Mouse (Mus musculus) MEL (cell line): ENCODE measurements at regions not wholly inside any gene's neighbourhood (a gene's known extent, or its start where the extent isn't known, plus 50 kb on each side); places are given as distances from the start of the nearest gene placed in this dataset.

ENCODE experiments used
- DNase-seq: peaks from one replicate; pipeline ENCODE4 v3.0.0; 2011; ENCODE audit warnings: low read depth, low spot score
- H3K27ac ChIP-seq: 2 replicates; pipeline ENCODE4 v1.5.1; 2012; ENCODE audit warnings: low read depth, mild to moderate bottlenecking, control low read depth, low read length, moderate library complexity; ENCODE audit not compliant: control insufficient read depth
- H3K27me3 ChIP-seq, 2 experiments: fragments of 150-350 bp in 1 of 2; sonication (generic) in 1 of 2; 2 replicates each; pipeline ENCODE4 v1.6.1; 2012; ENCODE audit warnings: low read length in 2 of 2, mild to moderate bottlenecking in 2 of 2, improper control_type of control experiment in 1 of 2, moderate library complexity in 1 of 2; ENCODE audit not compliant: insufficient read depth in 2 of 2, control insufficient read depth in 1 of 2
- H3K36me3 ChIP-seq, 2 experiments: 2 replicates each; pipeline ENCODE4 v1.6.1; 2012 to 2014; ENCODE audit warnings: low read length in 2 of 2, improper control_type of control experiment in 1 of 2, inconsistent platforms in 1 of 2, mild to moderate bottlenecking in 1 of 2; ENCODE audit not compliant: insufficient read depth in 2 of 2, control insufficient read depth in 1 of 2
- H3K4me1 ChIP-seq, 2 experiments: fragments of 150-350 bp in 1 of 2; sonication (generic) in 1 of 2; 2 replicates each; pipeline ENCODE4 v1.6.1; 2012; ENCODE audit warnings: low read length in 2 of 2, improper control_type of control experiment in 1 of 2, mild to moderate bottlenecking in 1 of 2; ENCODE audit not compliant: insufficient read depth in 2 of 2, control insufficient read depth in 1 of 2
- H3K4me3 ChIP-seq, 2 experiments: fragments of 150-350 bp in 1 of 2; sonication (generic) in 1 of 2; 2 replicates each; pipeline ENCODE4 v1.5.1; 2012; ENCODE audit warnings: low read depth in 2 of 2, low read length in 2 of 2, mild to moderate bottlenecking in 2 of 2, moderate library complexity in 2 of 2, control low read depth in 1 of 2, improper control_type of control experiment in 1 of 2; ENCODE audit not compliant: control insufficient read depth in 1 of 2, insufficient read depth in 1 of 2
- H3K79me2 ChIP-seq: 2 replicates; pipeline ENCODE4 v1.6.1; 2012; ENCODE audit warnings: mild to moderate bottlenecking, low read length, moderate library complexity; ENCODE audit not compliant: control insufficient read depth, poor library complexity, insufficient read depth
- H3K9ac ChIP-seq: 2 replicates; pipeline ENCODE4 v1.6.1; 2012; ENCODE audit warnings: low read depth, mild to moderate bottlenecking, control low read depth, low read length, moderate library complexity; ENCODE audit not compliant: control insufficient read depth, poor library complexity, severe bottlenecking
- H3K9me3 ChIP-seq: fragments of 150-350 bp; sonication (generic); replicated peaks from 2 replicates; pipeline ENCODE4 v1.6.1; 2012; ENCODE audit warnings: mild to moderate bottlenecking, low read length, improper control_type of control experiment, moderate library complexity; ENCODE audit not compliant: insufficient read depth
- BHLHE40 ChIP-seq: IDR thresholded peaks from 2 replicates; pipeline ENCODE4 v1.6.1; 2012; ENCODE audit warnings: low read depth, mild to moderate bottlenecking, inconsistent platforms, low read length, improper control_type of control experiment, borderline replicate concordance
- CHD1 ChIP-seq: IDR thresholded peaks from 2 replicates; pipeline ENCODE4 v1.6.1; 2012; ENCODE audit warnings: low read depth, mild to moderate bottlenecking, inconsistent platforms, low read length, improper control_type of control experiment
- CHD2 ChIP-seq: IDR thresholded peaks from 2 replicates; pipeline ENCODE4 v1.6.1; 2011; ENCODE audit warnings: low read length, improper control_type of control experiment
- CTCF ChIP-seq, 3 experiments: IDR thresholded peaks in 2 of 3; conservative IDR thresholded peaks in 1 of 3; 2 replicates each; pipeline ENCODE4 v1.5.1; 2011 to 2012; ENCODE audit warnings: low read length in 3 of 3, low read depth in 2 of 3, mild to moderate bottlenecking in 2 of 3, improper control_type of control experiment in 1 of 3, inconsistent platforms in 1 of 3, mixed read lengths in 1 of 3, moderate library complexity in 1 of 3; ENCODE audit not compliant: control insufficient read depth in 1 of 3, insufficient read depth in 1 of 3, poor library complexity in 1 of 3, severe bottlenecking in 1 of 3
- E2F4 ChIP-seq: IDR thresholded peaks from 2 replicates; pipeline ENCODE4 v1.6.1; 2011; ENCODE audit warnings: low read depth, low read length, improper control_type of control experiment, borderline replicate concordance
- GABPA ChIP-seq: IDR thresholded peaks from 2 replicates; pipeline ENCODE4 v1.6.1; 2012; ENCODE audit warnings: low read depth, mild to moderate bottlenecking, inconsistent platforms, low read length, improper control_type of control experiment, moderate library complexity
- GATA1 ChIP-seq: IDR thresholded peaks from 2 replicates; pipeline ENCODE4 v1.6.1; 2011; ENCODE audit warnings: low read depth, low read length, improper control_type of control experiment
- MAX ChIP-seq: IDR thresholded peaks from 2 replicates; pipeline ENCODE4 v1.6.1; 2011; ENCODE audit warnings: low read length, improper control_type of control experiment
- POLR2A ChIP-seq, 2 experiments: IDR thresholded peaks; 2 replicates each; pipeline ENCODE4 v1.6.1; 2011 to 2012; ENCODE audit warnings: low read length in 2 of 2, mild to moderate bottlenecking in 2 of 2, control low read depth in 1 of 2, improper control_type of control experiment in 1 of 2, low read depth in 1 of 2, moderate library complexity in 1 of 2; ENCODE audit not compliant: control insufficient read depth in 1 of 2, insufficient read depth in 1 of 2, poor library complexity in 1 of 2
- RAD21 ChIP-seq: IDR thresholded peaks from 2 replicates; pipeline ENCODE4 v1.6.1; 2011; ENCODE audit warnings: mild to moderate bottlenecking, low read depth, low read length, improper control_type of control experiment
- RCOR1 ChIP-seq: IDR thresholded peaks from 2 replicates; pipeline ENCODE4 v1.6.1; 2012; ENCODE audit warnings: low read depth, mild to moderate bottlenecking, inconsistent platforms, low read length, improper control_type of control experiment
- TCF12 ChIP-seq: IDR thresholded peaks from 2 replicates; pipeline ENCODE4 v1.6.1; 2014; ENCODE audit warnings: low read depth, mild to moderate bottlenecking, inconsistent platforms, low read length, improper control_type of control experiment, moderate library complexity
- UBTF ChIP-seq: IDR thresholded peaks from 2 replicates; pipeline ENCODE4 v1.6.1; 2012; ENCODE audit warnings: low read depth, mild to moderate bottlenecking, inconsistent platforms, low read length, improper control_type of control experiment, moderate library complexity, borderline replicate concordance; ENCODE audit not compliant: insufficient read depth
- USF2 ChIP-seq, 2 experiments: IDR thresholded peaks; 2 replicates each; pipeline ENCODE4 v1.6.1; 2011 to 2012; ENCODE audit warnings: improper control_type of control experiment in 2 of 2, low read length in 2 of 2, borderline replicate concordance in 1 of 2, inconsistent platforms in 1 of 2, low read depth in 1 of 2, mild to moderate bottlenecking in 1 of 2; ENCODE audit not compliant: insufficient read depth in 1 of 2
- ZC3H11A ChIP-seq: IDR thresholded peaks from 2 replicates; pipeline ENCODE4 v1.6.1; 2012; ENCODE audit warnings: low read depth, mild to moderate bottlenecking, inconsistent platforms, low read length, improper control_type of control experiment
- ZKSCAN1 ChIP-seq: IDR thresholded peaks from 2 replicates; pipeline ENCODE4 v1.6.1; 2012; ENCODE audit warnings: low read depth, mild to moderate bottlenecking, inconsistent platforms, low read length, improper control_type of control experiment, moderate library complexity

DNA sequence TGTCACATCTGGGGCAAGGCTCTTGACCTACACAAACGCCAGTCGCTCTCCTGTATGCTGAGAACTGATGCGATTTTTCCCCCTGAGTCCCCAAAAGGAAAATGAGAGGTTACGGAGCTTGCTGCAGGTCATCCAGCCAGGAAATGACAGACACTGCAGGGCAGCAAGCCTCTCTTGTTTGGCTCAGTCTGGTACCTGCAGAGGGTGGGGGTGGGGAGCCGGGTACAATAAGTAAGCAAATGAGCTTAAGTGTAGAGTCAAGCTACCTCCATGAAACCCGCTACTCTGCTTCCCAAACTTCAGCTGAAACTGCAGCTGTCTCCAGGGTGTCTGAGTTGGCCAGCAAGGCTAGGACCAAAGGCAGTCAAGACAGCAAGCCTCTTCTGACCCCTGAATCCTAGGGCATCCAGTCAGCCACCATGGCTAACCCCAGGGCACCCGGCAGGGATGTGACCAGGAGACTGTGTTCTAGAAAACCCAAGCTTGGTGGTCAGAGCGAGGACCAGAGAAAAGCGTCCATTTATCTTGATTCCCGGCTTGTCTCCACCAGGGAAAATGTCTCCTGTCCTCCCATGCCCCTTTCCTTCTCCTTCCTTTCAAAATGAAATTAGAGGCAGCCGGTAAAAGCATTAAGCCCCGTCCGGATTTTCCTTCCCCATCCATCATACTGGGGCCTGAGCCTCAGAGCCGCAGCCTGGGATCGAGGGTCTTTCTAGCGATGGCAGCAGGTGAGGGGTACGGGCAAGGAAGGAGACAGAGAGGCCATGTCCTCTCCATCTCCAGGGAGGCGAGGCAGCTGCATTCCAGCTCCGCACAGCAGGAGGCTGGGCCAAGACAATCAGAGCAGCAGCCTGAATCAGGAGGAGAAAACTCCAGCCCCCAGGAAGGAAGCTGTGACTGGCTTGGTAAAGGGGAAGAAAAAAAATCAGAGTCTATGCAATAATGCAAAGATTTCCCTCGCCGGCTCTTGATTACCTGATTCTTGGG, 100.2 kb upstream of the Rpl38 start:
- H3K27me3 ChIP-seq = no peaks in the 10 kb centered on the region
- DNase-seq = no peak
- H3K4me3 ChIP-seq = no peak overlapping the region
- H3K79me2 ChIP-seq = no peaks in the 10 kb centered on the region
- no peaks in the 10 kb centered on the region for H3K9me3 ChIP-seq
- TF ChIP-seq BHLHE40 (no peak), POLR2A (IDR thresholded peaks at IDR 0.05; ENCODE audit: control insufficient read depth in 1 of 2, insufficient read depth in 1 of 2, low read depth in 1 of 2, low read length in 2 of 2, poor library complexity in 1 of 2) (no peak), RAD21 (no peak), CHD2 (no peak), MAX (no peak), TCF12 (no peak), GATA1 (no peak), USF2 (IDR thresholded peaks at IDR 0.05; ENCODE audit: borderline replicate concordance in 1 of 2, insufficient read depth in 1 of 2, low read depth in 1 of 2, low read length in 2 of 2) (no peak), RCOR1 (no peak)
- TF ChIP-seq, all 39 proteins: peak for 0
- Histone ChIP-seq H3K27ac (no peak overlapping the region), H3K36me3 (no peaks in the 10 kb centered on the region), H3K4me1 (no peaks in the 10 kb centered on the region), H3K9ac (no peak overlapping the region)

DNA sequence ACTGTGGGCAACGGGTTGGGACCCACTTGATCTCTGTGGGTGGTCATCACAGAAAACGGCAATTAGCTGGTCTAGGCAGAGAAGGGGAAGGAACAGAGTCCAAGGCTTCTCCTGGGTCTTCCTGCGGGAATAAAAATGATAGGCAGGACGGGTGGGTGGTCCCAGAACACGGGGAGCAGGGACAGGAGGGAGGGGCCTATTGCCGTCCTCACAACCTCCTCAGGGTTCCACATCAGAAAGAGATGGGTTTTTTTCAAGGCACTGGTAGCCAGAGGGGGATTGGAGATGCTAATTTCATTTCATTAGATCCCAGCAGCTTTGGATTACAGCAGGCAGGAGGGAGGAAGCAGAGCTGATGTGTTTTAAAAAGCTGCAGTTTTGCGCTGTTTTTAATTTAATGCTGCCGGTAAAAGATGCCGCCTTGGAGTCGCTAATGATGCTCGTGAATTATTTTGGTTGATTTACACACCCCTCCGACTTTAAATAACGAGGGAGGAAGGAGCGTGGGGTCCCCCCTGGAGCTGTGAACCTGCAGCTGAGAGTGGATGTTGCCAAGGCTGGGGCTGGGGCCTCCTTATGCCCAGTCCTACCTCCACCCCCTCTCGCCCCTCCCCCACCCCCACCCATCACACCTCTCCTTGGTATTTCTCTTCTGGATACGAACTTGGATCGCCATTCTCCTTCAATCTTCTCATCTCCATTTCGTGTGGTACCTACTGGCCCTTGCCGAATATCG, 101.1 kb upstream of the Rpl38 start:
- TF ChIP-seq UBTF (no peak), GABPA (no peak), CHD1 (no peak), E2F4 (no peak), ZC3H11A (no peak), RAD21 (no peak), ZKSCAN1 (no peak), CHD2 (no peak), RCOR1 (no peak), CTCF (IDR thresholded peaks at IDR 0.05 in 2 of 3, conservative IDR thresholded peaks at IDR 0.05 in 1 of 3; ENCODE audit: control insufficient read depth in 1 of 3, insufficient read depth in 1 of 3, low read depth in 2 of 3, low read length in 3 of 3, poor library complexity in 1 of 3, severe bottlenecking in 1 of 3) (no peak)
- H3K9me3 ChIP-seq = no peaks in the 10 kb centered on the region
- no peaks in the 10 kb centered on the region for H3K27me3 ChIP-seq
- no peak overlapping the region for H3K27ac ChIP-seq
- H3K36me3 ChIP-seq = no peaks in the 10 kb centered on the region
- H3K4me1 ChIP-seq = no peaks in the 10 kb centered on the region
- H3K9ac ChIP-seq = no peak overlapping the region
- no peak overlapping the region for H3K4me3 ChIP-seq
- H3K79me2 ChIP-seq = no peaks in the 10 kb centered on the region
- no peak for DNase-seq
